Mouse (Mus musculus): ENCODE measurements around the gene Asf1b.

The Asf1b gene

GRCm38 (mm10) chr8:84015833-84016232 is 60.5 kb downstream of the Asf1b start:
- no peak for DNase-seq (ENCODE audit: low read depth in 1 of 2, low spot score in 2 of 2)

GRCm38 (mm10) chr8:84019738-84020137 is 64.4 kb downstream of the Asf1b start:
- DNase-seq (ENCODE audit: low read depth in 1 of 2, low spot score in 2 of 2) = no peak

Data from monocyte, adult 2 months (primary cell).